Mouse (Mus musculus): ENCODE measurements around the gene Car15. TPM values are rescaled to one million over a fixed set of nuclear protein-coding genes. Genes with fewer than 3 reads are reported as not detected.

The Car15 gene
- polyA plus RNA-seq, 1 experiment from 2014 or later, result 2.7 TPM

- Histone ChIP-seq H3K4me1 (ENCODE audit: control insufficient read depth, insufficient read depth, low read length) (peaks cover 52% of the 10 kb centered on the region), H3K9ac (ENCODE audit: low read depth, low read length) (peak overlapping the region; percentile 5; the same call in 1 of the 2 replicates), H3K4me3 (ENCODE audit: low read length) (peak overlapping the region; percentile 32), H3K9me3 (ENCODE audit: control insufficient read depth, low read length) (no peaks in the 10 kb centered on the region), H3K4me2 (replicated peaks; ENCODE audit: low read depth, low read length) (peak overlapping the region; percentile 41), H3K27me3 (ENCODE audit: control insufficient read depth, insufficient read depth, low read length) (peaks cover 77% of the 10 kb centered on the region), H3K27ac (ENCODE audit: low read depth, low read length) (no peak overlapping the region), H3K36me3 (ENCODE audit: control insufficient read depth, insufficient read depth, low read length) (peaks cover 8% of the 10 kb centered on the region)
- 12% methylated on average over 18 of the region's 18 CpGs for WGBS
- no peak for ATAC-seq (ENCODE audit: low FRiP score, low TSS enrichment)
These were observed 35.7 kb downstream of the Car15 start for GRCm38 (mm10) chr16:17802456-17802838.

- ATAC-seq (ENCODE audit: low FRiP score, low TSS enrichment), result no peak
- H3K9ac ChIP-seq (ENCODE audit: low read depth, low read length), result no peak overlapping the region
- 13% methylated on average over 7 of the region's 7 CpGs for WGBS
These were observed 36.2 kb downstream of the Car15 start for GRCm38 (mm10) chr16:17801777-17802455.

GRCm38 (mm10) chr16:17799584-17799983 is 38.6 kb downstream of the Car15 start:
- Histone ChIP-seq H3K4me3 (ENCODE audit: low read length) (no peak overlapping the region), H3K27me3 (ENCODE audit: control insufficient read depth, insufficient read depth, low read length) (peaks cover 59% of the 10 kb centered on the region)

More at GRCm38 (mm10) chr16:17801777-17802455, 36.2 kb downstream of the Car15 start:
- Histone ChIP-seq H3K4me1 (ENCODE audit: control insufficient read depth, insufficient read depth, low read length) (peaks cover 46% of the 10 kb centered on the region), H3K27me3 (ENCODE audit: control insufficient read depth, insufficient read depth, low read length) (peaks cover 77% of the 10 kb centered on the region), H3K9me3 (ENCODE audit: control insufficient read depth, low read length) (no peaks in the 10 kb centered on the region), H3K27ac (ENCODE audit: low read depth, low read length) (no peak overlapping the region), H3K4me2 (replicated peaks; ENCODE audit: low read depth, low read length) (no peak overlapping the region), H3K4me3 (ENCODE audit: low read length) (no peak overlapping the region), H3K36me3 (ENCODE audit: control insufficient read depth, insufficient read depth, low read length) (peaks cover 8% of the 10 kb centered on the region)

GRCm38 (mm10) chr16:17798321-17799180 is 39.6 kb downstream of the Car15 start:
- peak; percentile 69 for ATAC-seq (ENCODE audit: low FRiP score, low TSS enrichment)
- Histone ChIP-seq H3K27ac (ENCODE audit: low read depth, low read length) (peak overlapping the region; percentile 82), H3K9ac (ENCODE audit: low read depth, low read length) (peak overlapping the region; percentile 87), H3K4me1 (ENCODE audit: control insufficient read depth, insufficient read depth, low read length) (peaks cover 26% of the 10 kb centered on the region), H3K4me2 (replicated peaks; ENCODE audit: low read depth, low read length) (peak overlapping the region; percentile 87), H3K27me3 (ENCODE audit: control insufficient read depth, insufficient read depth, low read length) (peaks cover 49% of the 10 kb centered on the region), H3K4me3 (ENCODE audit: low read length) (peak overlapping the region; percentile 65), H3K9me3 (ENCODE audit: control insufficient read depth, low read length) (no peaks in the 10 kb centered on the region), H3K36me3 (ENCODE audit: control insufficient read depth, insufficient read depth, low read length) (peaks cover 10% of the 10 kb centered on the region)
- 3% methylated on average over 36 of the region's 45 CpGs for WGBS

More at GRCm38 (mm10) chr16:17799584-17799983, 38.6 kb downstream of the Car15 start:
- Histone ChIP-seq H3K4me2 (replicated peaks; ENCODE audit: low read depth, low read length) (no peak overlapping the region; the same call in 1 of the 2 replicates), H3K36me3 (ENCODE audit: control insufficient read depth, insufficient read depth, low read length) (peaks cover 5% of the 10 kb centered on the region), H3K4me1 (ENCODE audit: control insufficient read depth, insufficient read depth, low read length) (peaks cover 34% of the 10 kb centered on the region), H3K27ac (ENCODE audit: low read depth, low read length) (no peak overlapping the region), H3K9me3 (ENCODE audit: control insufficient read depth, low read length) (no peaks in the 10 kb centered on the region), H3K9ac (ENCODE audit: low read depth, low read length) (no peak overlapping the region)
- ATAC-seq (ENCODE audit: low FRiP score, low TSS enrichment), result no peak

- Histone ChIP-seq H3K27ac (ENCODE audit: low read depth, low read length) (peak overlapping the region; percentile 82), H3K9ac (ENCODE audit: low read depth, low read length) (peak overlapping the region; percentile 87), H3K36me3 (ENCODE audit: control insufficient read depth, insufficient read depth, low read length) (peaks cover 11% of the 10 kb centered on the region), H3K4me3 (ENCODE audit: low read length) (peak overlapping the region; percentile 65), H3K4me1 (ENCODE audit: control insufficient read depth, insufficient read depth, low read length) (peaks cover 19% of the 10 kb centered on the region), H3K27me3 (ENCODE audit: control insufficient read depth, insufficient read depth, low read length) (peaks cover 42% of the 10 kb centered on the region), H3K9me3 (ENCODE audit: control insufficient read depth, low read length) (no peaks in the 10 kb centered on the region), H3K4me2 (replicated peaks; ENCODE audit: low read depth, low read length) (peak overlapping the region; percentile 87)
- peak; percentile 25 for ATAC-seq (ENCODE audit: low FRiP score, low TSS enrichment)
- 3% methylated on average over 29 of the region's 29 CpGs for WGBS
These were observed 40.3 kb downstream of the Car15 start for GRCm38 (mm10) chr16:17797812-17798311.

GRCm38 (mm10) chr16:17796971-17797811 is 41.0 kb downstream of the Car15 start, which contains the start of gene Scarf2:
Gene Scarf2 (plus strand): TSS chr16:17797282.
- Histone ChIP-seq H3K9ac (ENCODE audit: low read depth, low read length) (peak within 1 kb of the TSS; percentile 87), H3K4me1 (ENCODE audit: control insufficient read depth, insufficient read depth, low read length) (peaks cover 13% of the 10 kb centered on the region; the same call in 1 of the 2 replicates), H3K4me2 (replicated peaks; ENCODE audit: low read depth, low read length) (peak within 1 kb of the TSS; percentile 87), H3K27ac (ENCODE audit: low read depth, low read length) (peak within 1 kb of the TSS; percentile 82), H3K27me3 (ENCODE audit: control insufficient read depth, insufficient read depth, low read length) (peaks cover 35% of the 10 kb centered on the region), H3K4me3 (ENCODE audit: low read length) (peak within 1 kb of the TSS; percentile 65), H3K36me3 (ENCODE audit: control insufficient read depth, insufficient read depth, low read length) (peaks cover 18% of the 10 kb centered on the region), H3K9me3 (ENCODE audit: control insufficient read depth, low read length) (no peaks in the 10 kb centered on the region)
- WGBS, result 2% methylated on average over 62 of the region's 81 CpGs
- peak; percentile 60 for ATAC-seq (ENCODE audit: low FRiP score, low TSS enrichment)

GRCm38 (mm10) chr16:17796519-17796918 is 41.6 kb downstream of the Car15 start:
- Histone ChIP-seq H3K9me3 (ENCODE audit: control insufficient read depth, low read length) (no peaks in the 10 kb centered on the region), H3K4me1 (ENCODE audit: control insufficient read depth, insufficient read depth, low read length) (peaks cover 9% of the 10 kb centered on the region; the same call in 1 of the 2 replicates), H3K27ac (ENCODE audit: low read depth, low read length) (peak overlapping the region; percentile 82), H3K4me2 (replicated peaks; ENCODE audit: low read depth, low read length) (peak overlapping the region; percentile 87), H3K9ac (ENCODE audit: low read depth, low read length) (peak overlapping the region; percentile 87), H3K36me3 (ENCODE audit: control insufficient read depth, insufficient read depth, low read length) (peaks cover 20% of the 10 kb centered on the region), H3K4me3 (ENCODE audit: low read length) (peak overlapping the region; percentile 65), H3K27me3 (ENCODE audit: control insufficient read depth, insufficient read depth, low read length) (peaks cover 29% of the 10 kb centered on the region)
- ATAC-seq (ENCODE audit: low FRiP score, low TSS enrichment), result no peak

- 65% methylated on average over 5 of the region's 5 CpGs for WGBS
- Histone ChIP-seq H3K27me3 (ENCODE audit: control insufficient read depth, insufficient read depth, low read length) (peaks cover 22% of the 10 kb centered on the region), H3K9ac (ENCODE audit: low read depth, low read length) (no peak overlapping the region), H3K27ac (ENCODE audit: low read depth, low read length) (no peak overlapping the region), H3K4me2 (replicated peaks; ENCODE audit: low read depth, low read length) (no peak overlapping the region), H3K4me3 (ENCODE audit: low read length) (no peak overlapping the region), H3K9me3 (ENCODE audit: control insufficient read depth, low read length) (no peaks in the 10 kb centered on the region), H3K4me1 (ENCODE audit: control insufficient read depth, insufficient read depth, low read length) (peaks cover 9% of the 10 kb centered on the region; the same call in 1 of the 2 replicates), H3K36me3 (ENCODE audit: control insufficient read depth, insufficient read depth, low read length) (peaks cover 27% of the 10 kb centered on the region)
- no peak for ATAC-seq (ENCODE audit: low FRiP score, low TSS enrichment)
These were observed 42.5 kb downstream of the Car15 start for GRCm38 (mm10) chr16:17795643-17796042.
